Mouse (Mus musculus) kidney, embryonic 15.5 days (tissue): ENCODE results near the gene Tmem132d. TPM values are rescaled to one million over a fixed set of nuclear protein-coding genes. Genes with fewer than 3 reads are reported as not detected.
A peak's percentile ranks its signal among the peaks of the same experiment; 100 is the strongest.

Source experiments
- ATAC-seq: fragments of 200-750 bp; cut with Nextera tagmentation; replicated peaks from 2 replicates; pipeline ENCODE4 v1.8.0; 2017; ENCODE audit warnings: moderate TSS enrichment; ENCODE audit not compliant: low FRiP score
- H3K27ac ChIP-seq: fragments of 300-500 bp; sonication (generic); 2 replicates; pipeline ENCODE4 v1.5.1; 2015; ENCODE audit warnings: mild to moderate bottlenecking, inconsistent platforms
- H3K27me3 ChIP-seq: fragments of 300-500 bp; sonication (generic); 2 replicates; pipeline ENCODE4 v1.6.1; 2015; ENCODE audit warnings: inconsistent platforms
- H3K36me3 ChIP-seq: fragments of 300-500 bp; sonication (generic); 2 replicates; pipeline ENCODE4 v1.6.1; 2015; ENCODE audit warnings: inconsistent platforms
- H3K4me1 ChIP-seq: fragments of 300-500 bp; sonication (generic); 2 replicates; pipeline ENCODE4 v1.6.1; 2015; ENCODE audit warnings: inconsistent platforms
- H3K4me2 ChIP-seq: fragments of 300-500 bp; sonication (generic); 2 replicates; pipeline ENCODE4 v1.6.1; 2015; ENCODE audit warnings: moderate library complexity, mild to moderate bottlenecking, inconsistent platforms
- H3K4me3 ChIP-seq: fragments of 300-500 bp; sonication (generic); replicated peaks from 2 replicates; pipeline ENCODE4 v1.5.1; 2015; ENCODE audit warnings: mild to moderate bottlenecking, inconsistent platforms
- H3K9ac ChIP-seq: fragments of 300-500 bp; sonication (generic); 2 replicates; pipeline ENCODE4 v1.6.1; 2015; ENCODE audit warnings: mild to moderate bottlenecking, inconsistent platforms
- H3K9me3 ChIP-seq: fragments of 300-500 bp; sonication (generic); replicated peaks from 2 replicates; pipeline ENCODE4 v1.6.1; 2016; ENCODE audit warnings: inconsistent platforms
- WGBS: fragments of 180-500 bp; shearing (Covaris S2); methylation state at CpG from one replicate; pipeline ENCODE4 v1.1.7; 2015; ENCODE audit warnings: mixed read lengths; 5-methylcytosine and 5-hydroxymethylcytosine counted together
- polyA plus RNA-seq: library from polyadenylated mRNA; unstranded; fragments of >200 nt; fragmentation: Nextera tagmentation; extraction: Ambion mirVana; gene quantifications from 2 replicates; pipeline ENCODE4 v1.2.1, GENCODE M21; 2015

The Tmem132d gene
- polyA plus RNA-seq, 1 experiment from 2014 or later = 0.30 TPM

- Histone ChIP-seq H3K9ac (no peak overlapping the region), H3K9me3 (no peaks in the 10 kb centered on the region), H3K27me3 (no peaks in the 10 kb centered on the region), H3K4me2 (no peak overlapping the region), H3K27ac (no peak overlapping the region), H3K4me1 (no peaks in the 10 kb centered on the region), H3K36me3 (no peaks in the 10 kb centered on the region), H3K4me3 (no peak overlapping the region)
- WGBS = 49% methylated on average over 9 of the region's 9 CpGs
- no peak for ATAC-seq
Observed at GRCm38 (mm10) chr5:128203879-128204581, 228.8 kb downstream of the Tmem132d start.

DNA sequence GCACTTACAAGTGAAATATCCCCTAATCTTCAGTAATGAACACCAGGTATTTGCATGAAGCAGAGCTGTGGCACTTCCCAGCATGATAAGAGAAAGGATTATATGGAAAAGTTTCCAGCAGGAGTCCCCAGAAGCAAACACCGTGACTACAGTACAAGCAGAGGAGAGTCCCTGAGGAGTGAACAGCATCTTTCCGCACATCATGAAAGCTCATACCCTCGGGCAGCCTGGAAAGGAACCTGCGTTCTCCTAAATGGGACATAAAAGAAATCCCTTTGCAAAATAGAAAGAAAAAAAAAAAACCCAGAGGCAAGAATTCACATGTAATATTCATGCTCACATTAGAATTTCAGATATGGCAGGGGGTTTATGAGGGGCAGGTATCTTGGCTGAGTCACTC, 238.8 kb downstream of the Tmem132d start:
- 90% methylated on average over 4 of the region's 4 CpGs for WGBS
- Histone ChIP-seq H3K9me3 (no peaks in the 10 kb centered on the region; the same call in 1 of the 2 replicates), H3K4me1 (no peaks in the 10 kb centered on the region), H3K4me2 (no peak overlapping the region), H3K9ac (no peak overlapping the region), H3K27ac (no peak overlapping the region), H3K36me3 (no peaks in the 10 kb centered on the region), H3K4me3 (no peak overlapping the region), H3K27me3 (no peaks in the 10 kb centered on the region)
- no peak for ATAC-seq

GRCm38 (mm10) chr5:128192485-128193055, 240.3 kb downstream of the Tmem132d start:
- Histone ChIP-seq H3K9me3 (no peaks in the 10 kb centered on the region; the same call in 1 of the 2 replicates), H3K4me2 (no peak overlapping the region), H3K4me1 (no peaks in the 10 kb centered on the region), H3K27ac (no peak overlapping the region), H3K9ac (no peak overlapping the region), H3K4me3 (no peak overlapping the region), H3K27me3 (no peaks in the 10 kb centered on the region), H3K36me3 (no peaks in the 10 kb centered on the region)
- WGBS = 76% methylated on average over 6 of the region's 6 CpGs
- ATAC-seq = 0 out of 2 replicates have a peak, but pooled peaks have one; percentile 25

GRCm38 (mm10) chr5:128191710-128192109, 241.2 kb downstream of the Tmem132d start:
- H3K4me3 ChIP-seq = no peak overlapping the region
- H3K36me3 ChIP-seq = no peaks in the 10 kb centered on the region
- no peaks in the 10 kb centered on the region for H3K27me3 ChIP-seq
- ATAC-seq = no peak
- H3K27ac ChIP-seq = no peak overlapping the region
- H3K4me2 ChIP-seq = no peak overlapping the region
- no peaks in the 10 kb centered on the region for H3K4me1 ChIP-seq
- H3K9ac ChIP-seq = no peak overlapping the region
- H3K9me3 ChIP-seq = no peaks in the 10 kb centered on the region; the same call in 1 of the 2 replicates
- 70% methylated on average over 9 of the region's 9 CpGs for WGBS

DNA sequence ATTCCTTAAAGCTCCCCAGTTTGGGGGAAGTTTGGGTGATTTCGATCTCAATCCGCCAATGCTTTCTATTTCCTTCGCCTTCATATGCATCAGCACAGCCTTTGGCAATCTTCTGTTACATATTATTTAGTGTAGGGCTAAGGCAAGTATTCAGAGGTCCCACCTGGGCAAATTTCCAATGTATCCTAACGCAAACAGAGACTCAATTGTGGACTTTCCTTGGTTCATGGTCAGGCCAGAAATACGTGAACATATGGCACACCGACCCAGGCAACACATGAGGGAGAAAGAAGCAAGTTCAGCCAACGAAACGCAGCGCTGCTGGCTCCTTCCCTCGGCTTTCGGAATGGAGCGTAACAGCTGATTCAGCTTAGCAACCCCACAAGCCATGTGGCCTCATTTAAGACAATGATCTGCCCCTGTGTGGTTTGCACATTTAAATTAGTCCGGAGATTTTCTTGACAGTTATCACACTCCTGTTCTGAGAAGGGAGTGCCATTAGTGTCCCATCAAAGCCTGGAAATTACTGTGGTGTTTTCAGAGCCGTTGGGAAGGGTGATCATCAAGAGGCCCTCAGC, 242.5 kb downstream of the Tmem132d start:
- no peak overlapping the region for H3K4me3 ChIP-seq
- no peaks in the 10 kb centered on the region for H3K4me1 ChIP-seq
- no peaks in the 10 kb centered on the region for H3K36me3 ChIP-seq
- H3K4me2 ChIP-seq = no peak overlapping the region
- no peak overlapping the region for H3K27ac ChIP-seq
- ATAC-seq = no peak
- H3K27me3 ChIP-seq = no peaks in the 10 kb centered on the region
- H3K9ac ChIP-seq = no peak overlapping the region
- no peaks in the 10 kb centered on the region; the same call in 1 of the 2 replicates for H3K9me3 ChIP-seq
- 68% methylated on average over 14 of the region's 14 CpGs for WGBS

DNA sequence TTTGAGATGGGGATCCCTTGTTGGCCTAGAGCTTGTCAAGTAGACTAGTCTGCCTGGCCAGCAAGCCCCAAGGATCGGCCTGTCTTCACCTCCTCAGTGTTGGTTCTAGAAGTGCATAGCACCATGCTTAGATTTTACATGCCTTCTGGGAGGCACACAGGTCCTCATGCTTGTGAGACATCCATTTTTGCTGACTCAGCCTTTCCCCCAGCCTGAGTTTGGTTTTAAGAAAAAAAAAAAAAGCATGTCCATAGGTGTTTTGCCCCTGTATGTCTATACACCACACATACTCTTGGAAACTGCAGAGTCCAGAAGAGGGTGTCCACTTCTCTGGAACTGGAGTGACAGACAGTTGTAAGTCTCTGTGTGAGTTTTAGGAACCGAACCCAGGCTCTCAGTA, 256.6 kb downstream of the Tmem132d start:
- H3K27ac ChIP-seq = no peak overlapping the region
- no peaks in the 10 kb centered on the region for H3K36me3 ChIP-seq
- no peak overlapping the region for H3K4me2 ChIP-seq
- H3K4me3 ChIP-seq = no peak overlapping the region
- H3K9ac ChIP-seq = no peak overlapping the region
- no peak for ATAC-seq
- H3K27me3 ChIP-seq = no peaks in the 10 kb centered on the region
- H3K9me3 ChIP-seq = no peaks in the 10 kb centered on the region
- no peaks in the 10 kb centered on the region for H3K4me1 ChIP-seq
- 88% methylated on average over 2 of the region's 2 CpGs for WGBS

DNA sequence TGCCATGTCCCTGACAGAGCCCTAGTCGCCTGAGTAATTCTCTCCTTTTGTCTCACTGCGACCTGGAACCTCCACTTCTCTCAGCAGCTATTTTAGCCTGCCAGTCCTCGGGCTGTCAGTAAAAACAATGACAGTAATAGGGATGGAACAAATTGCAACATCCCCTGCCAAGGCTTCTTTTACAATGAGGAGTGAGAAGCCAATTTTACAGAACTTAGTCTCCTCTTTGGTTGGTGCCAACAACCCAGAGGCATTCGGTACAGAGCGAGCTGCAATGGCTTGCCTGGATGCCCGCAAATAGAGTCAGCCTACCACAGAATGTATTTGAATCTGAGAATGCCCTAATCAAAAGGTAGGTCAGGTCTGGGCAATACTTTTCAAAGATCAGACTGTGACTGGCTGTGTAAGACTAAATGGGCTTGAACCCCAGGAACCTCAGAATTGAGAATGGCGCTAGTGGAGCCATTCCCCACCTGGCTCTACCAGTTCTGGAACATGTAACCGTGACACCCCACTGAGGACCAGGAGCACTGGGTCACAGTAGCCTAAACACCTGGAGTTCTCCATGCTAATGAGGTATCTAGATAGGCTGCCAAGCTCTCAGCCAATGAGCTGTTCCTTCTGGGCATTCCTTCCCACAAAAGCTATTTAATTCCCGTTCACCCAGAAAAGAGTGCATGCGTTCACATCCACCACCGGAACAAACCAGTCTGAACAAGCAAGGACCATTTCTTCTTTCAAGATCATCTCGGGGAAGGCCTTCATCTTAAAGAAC, 273.8 kb downstream of the Tmem132d start:
- Histone ChIP-seq H3K27ac (no peak overlapping the region), H3K9ac (no peak overlapping the region), H3K4me1 (no peaks in the 10 kb centered on the region), H3K4me2 (no peak overlapping the region), H3K27me3 (no peaks in the 10 kb centered on the region), H3K36me3 (no peaks in the 10 kb centered on the region), H3K4me3 (no peak overlapping the region), H3K9me3 (no peaks in the 10 kb centered on the region)
- ATAC-seq = no peak
- 76% methylated on average over 12 of the region's 12 CpGs for WGBS

- no peak for ATAC-seq
- no peak overlapping the region for H3K27ac ChIP-seq
- no peaks in the 10 kb centered on the region for H3K9me3 ChIP-seq
- no peak overlapping the region for H3K4me3 ChIP-seq
- WGBS = 89% methylated on average over 7 of the region's 8 CpGs
- no peaks in the 10 kb centered on the region for H3K4me1 ChIP-seq
- H3K27me3 ChIP-seq = no peaks in the 10 kb centered on the region
- H3K9ac ChIP-seq = no peak overlapping the region
- H3K4me2 ChIP-seq = no peak overlapping the region
- H3K36me3 ChIP-seq = no peaks in the 10 kb centered on the region
Observed at GRCm38 (mm10) chr5:128151461-128151860, 281.4 kb downstream of the Tmem132d start.

GRCm38 (mm10) chr5:128146901-128147645, 285.8 kb downstream of the Tmem132d start:
- Histone ChIP-seq H3K4me2 (no peak overlapping the region), H3K4me3 (no peak overlapping the region), H3K27ac (no peak overlapping the region), H3K36me3 (no peaks in the 10 kb centered on the region), H3K9me3 (no peaks in the 10 kb centered on the region), H3K9ac (no peak overlapping the region), H3K4me1 (no peaks in the 10 kb centered on the region), H3K27me3 (no peaks in the 10 kb centered on the region)
- 85% methylated on average over 15 of the region's 15 CpGs for WGBS
- ATAC-seq = no peak

DNA sequence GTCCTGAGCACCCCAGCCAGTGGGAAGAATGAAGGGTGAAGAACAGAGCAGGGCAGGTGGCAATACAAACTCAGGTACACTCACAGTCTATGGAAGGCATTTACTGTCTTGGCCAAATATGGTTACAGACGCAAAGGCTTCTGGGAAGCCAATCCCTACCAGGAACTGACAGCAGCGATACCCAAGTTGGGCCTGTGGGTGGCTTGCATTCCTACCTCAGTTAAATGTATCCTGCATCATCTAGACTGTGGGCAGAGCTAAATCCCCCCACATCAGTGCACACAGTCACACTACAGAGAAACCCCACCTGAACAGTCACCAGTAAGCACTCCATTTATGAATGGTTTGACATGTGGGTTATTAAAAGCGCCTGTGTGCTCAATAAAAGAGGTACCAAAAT, 288.1 kb downstream of the Tmem132d start:
- no peaks in the 10 kb centered on the region for H3K9me3 ChIP-seq
- H3K4me3 ChIP-seq = no peak overlapping the region
- H3K4me2 ChIP-seq = no peak overlapping the region
- 92% methylated on average over 3 of the region's 3 CpGs for WGBS
- no peak overlapping the region for H3K9ac ChIP-seq
- no peaks in the 10 kb centered on the region for H3K36me3 ChIP-seq
- no peak overlapping the region for H3K27ac ChIP-seq
- H3K4me1 ChIP-seq = no peaks in the 10 kb centered on the region
- H3K27me3 ChIP-seq = no peaks in the 10 kb centered on the region
- no peak for ATAC-seq

- Histone ChIP-seq H3K27me3 (no peaks in the 10 kb centered on the region), H3K27ac (no peak overlapping the region), H3K4me3 (no peak overlapping the region), H3K4me2 (no peak overlapping the region), H3K4me1 (no peaks in the 10 kb centered on the region), H3K9me3 (no peaks in the 10 kb centered on the region), H3K36me3 (no peaks in the 10 kb centered on the region), H3K9ac (no peak overlapping the region)
- ATAC-seq = no peak
- 60% methylated on average over 8 of the region's 8 CpGs for WGBS
Observed at GRCm38 (mm10) chr5:128136818-128137217, 296.1 kb downstream of the Tmem132d start.
